Mouse (Mus musculus): ENCODE measurements around the gene Lrg1. TPM values are rescaled to one million over a fixed set of nuclear protein-coding genes. Genes with fewer than 3 reads are reported as not detected.

The Lrg1 gene
- polyA plus RNA-seq, 1 experiment from 2014 or later, result 0.25 TPM

DNA sequence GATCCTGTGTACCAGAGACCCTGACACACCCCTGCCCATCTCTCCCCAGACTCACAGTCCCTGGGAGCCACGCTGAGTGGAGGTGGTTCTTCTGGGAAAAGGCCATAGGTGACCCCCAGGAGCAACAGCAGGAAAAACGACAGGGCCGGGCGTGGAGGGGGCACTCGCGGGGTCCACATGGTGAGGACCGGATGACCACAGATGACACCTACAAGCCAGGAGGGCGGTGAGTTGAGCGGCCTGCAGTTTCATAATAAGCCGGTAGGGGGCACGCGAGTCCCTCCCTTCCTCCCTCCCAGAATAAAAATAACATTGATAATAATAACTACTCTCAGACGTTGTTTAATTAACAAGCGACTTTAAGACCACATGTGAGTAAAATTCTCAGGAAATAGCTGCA lies 10.9 kb upstream of the Lrg1 start:
- 4% methylated on average over 14 of the region's 14 CpGs for WGBS
- peaks cover 26% of the 10 kb centered on the region for H3K4me1 ChIP-seq
- H3K9me3 ChIP-seq (replicated peaks), result no peaks in the 10 kb centered on the region
- H3K4me3 ChIP-seq, result no peak overlapping the region
- no peak for ATAC-seq (ENCODE audit: low FRiP score)
- peaks cover 21% of the 10 kb centered on the region for H3K27me3 ChIP-seq
- H3K9ac ChIP-seq, result no peak overlapping the region
- peaks cover 20% of the 10 kb centered on the region for H3K36me3 ChIP-seq
- no peak overlapping the region for H3K27ac ChIP-seq
- no peak overlapping the region for H3K4me2 ChIP-seq (replicated peaks)

DNA sequence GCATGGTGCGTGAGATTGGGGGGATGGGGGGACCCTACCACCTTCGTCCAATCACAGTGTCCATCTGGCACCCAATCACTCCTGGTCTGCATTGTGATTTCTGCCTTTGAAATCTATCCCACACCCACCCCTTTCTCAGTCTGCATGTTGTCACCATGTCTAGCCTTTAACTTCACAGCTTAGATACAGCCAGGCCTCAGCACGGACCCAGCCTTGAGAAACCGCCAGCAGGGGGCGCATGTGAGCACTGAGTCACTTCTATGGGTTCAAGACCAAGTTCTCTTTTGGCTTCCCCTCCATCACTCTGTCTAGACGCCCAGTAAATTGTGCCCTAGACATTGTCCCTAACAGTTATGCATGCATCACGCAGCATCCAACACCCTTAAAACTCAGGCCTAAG lies 10.0 kb upstream of the Lrg1 start:
- H3K9ac ChIP-seq, result no peak overlapping the region
- no peak overlapping the region for H3K27ac ChIP-seq
- peaks cover 26% of the 10 kb centered on the region for H3K36me3 ChIP-seq
- H3K4me1 ChIP-seq, result peaks cover 20% of the 10 kb centered on the region
- no peak overlapping the region for H3K4me2 ChIP-seq (replicated peaks)
- no peak overlapping the region for H3K4me3 ChIP-seq
- 42% methylated on average over 7 of the region's 7 CpGs for WGBS
- ATAC-seq (ENCODE audit: low FRiP score), result no peak
- peaks cover 19% of the 10 kb centered on the region for H3K27me3 ChIP-seq
- H3K9me3 ChIP-seq (replicated peaks), result no peaks in the 10 kb centered on the region

DNA sequence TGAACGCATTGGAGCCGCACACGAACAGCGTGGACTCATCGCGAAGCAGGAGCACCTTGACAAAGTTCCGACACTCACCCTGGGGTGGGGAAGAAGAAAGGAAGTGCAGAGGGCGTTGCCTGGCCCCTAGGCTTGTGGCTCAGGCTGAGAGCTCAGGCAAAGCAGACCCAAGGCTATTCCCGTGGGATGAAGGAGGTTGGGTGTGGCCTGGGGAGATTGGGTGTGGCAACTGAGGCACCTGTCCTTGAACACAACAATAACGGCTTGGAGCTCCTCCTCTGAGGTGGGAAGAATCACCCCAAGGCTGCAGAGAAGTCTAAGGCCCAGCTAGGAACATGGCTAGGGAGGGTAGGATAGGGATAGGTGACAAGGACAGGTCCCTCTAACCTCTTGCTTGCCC lies 9.3 kb upstream of the Lrg1 start:
- Histone ChIP-seq H3K4me3 (no peak overlapping the region), H3K9ac (no peak overlapping the region), H3K9me3 (replicated peaks) (no peaks in the 10 kb centered on the region), H3K4me1 (peaks cover 20% of the 10 kb centered on the region), H3K36me3 (peaks cover 33% of the 10 kb centered on the region), H3K27ac (no peak overlapping the region), H3K4me2 (replicated peaks) (no peak overlapping the region), H3K27me3 (peaks cover 26% of the 10 kb centered on the region)
- no peak for ATAC-seq (ENCODE audit: low FRiP score)
- WGBS, result 90% methylated on average over 10 of the region's 10 CpGs

DNA sequence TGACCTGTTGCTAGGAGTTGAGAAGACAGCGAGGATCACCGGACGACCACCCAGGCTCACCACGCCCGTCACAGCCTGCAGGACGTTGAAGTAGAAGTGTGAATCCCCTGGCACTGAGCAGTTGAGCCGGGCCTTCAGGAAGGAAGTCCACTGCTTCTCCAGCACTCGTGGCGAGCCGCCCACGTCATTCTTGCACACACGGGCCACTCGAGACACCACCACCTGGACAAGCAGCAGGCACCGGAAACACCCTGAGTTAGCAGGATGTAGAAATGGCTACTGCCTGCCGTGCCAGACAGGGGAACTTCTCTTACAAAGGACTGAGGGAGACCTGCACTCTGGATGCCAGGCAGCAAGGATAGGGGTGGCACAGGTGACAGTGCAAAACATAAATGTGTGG lies 6.4 kb upstream of the Lrg1 start:
- H3K36me3 ChIP-seq, result peaks cover 44% of the 10 kb centered on the region
- H3K27me3 ChIP-seq, result peaks cover 42% of the 10 kb centered on the region
- H3K9ac ChIP-seq, result no peak overlapping the region
- no peak overlapping the region for H3K4me3 ChIP-seq
- H3K4me1 ChIP-seq, result peaks cover 7% of the 10 kb centered on the region
- no peak for ATAC-seq (ENCODE audit: low FRiP score)
- WGBS, result 86% methylated on average over 15 of the region's 15 CpGs
- no peak overlapping the region for H3K4me2 ChIP-seq (replicated peaks)
- no peak overlapping the region for H3K27ac ChIP-seq
- peaks cover 6% of the 10 kb centered on the region for H3K9me3 ChIP-seq (replicated peaks)

DNA sequence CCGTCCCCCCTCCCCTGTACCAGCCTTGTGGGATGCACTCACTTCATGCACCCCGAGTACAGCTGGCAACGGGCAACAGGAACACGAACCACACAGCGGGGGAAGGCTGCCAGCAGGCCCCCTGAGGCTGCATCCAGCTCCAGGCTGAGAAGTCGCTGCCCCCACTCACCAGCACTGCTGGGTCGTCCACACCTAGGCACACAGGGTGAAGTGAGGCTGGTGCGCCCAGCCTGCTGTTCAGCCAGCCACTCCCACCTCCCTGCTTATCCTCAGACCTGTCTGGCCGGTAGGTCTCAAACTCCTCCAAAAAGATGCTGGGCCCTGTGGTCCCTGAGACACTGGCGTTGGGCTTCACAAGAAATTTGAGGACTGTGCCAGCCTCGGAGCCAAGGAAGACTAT lies 4.4 kb upstream of the Lrg1 start:
- Histone ChIP-seq H3K27ac (no peak overlapping the region), H3K4me2 (replicated peaks) (no peak overlapping the region), H3K4me1 (peaks cover 7% of the 10 kb centered on the region), H3K9me3 (replicated peaks) (peaks cover 20% of the 10 kb centered on the region), H3K4me3 (no peak overlapping the region), H3K27me3 (peaks cover 63% of the 10 kb centered on the region), H3K9ac (no peak overlapping the region), H3K36me3 (peaks cover 49% of the 10 kb centered on the region)
- ATAC-seq (ENCODE audit: low FRiP score), result no peak
- WGBS, result 72% methylated on average over 11 of the region's 11 CpGs

DNA sequence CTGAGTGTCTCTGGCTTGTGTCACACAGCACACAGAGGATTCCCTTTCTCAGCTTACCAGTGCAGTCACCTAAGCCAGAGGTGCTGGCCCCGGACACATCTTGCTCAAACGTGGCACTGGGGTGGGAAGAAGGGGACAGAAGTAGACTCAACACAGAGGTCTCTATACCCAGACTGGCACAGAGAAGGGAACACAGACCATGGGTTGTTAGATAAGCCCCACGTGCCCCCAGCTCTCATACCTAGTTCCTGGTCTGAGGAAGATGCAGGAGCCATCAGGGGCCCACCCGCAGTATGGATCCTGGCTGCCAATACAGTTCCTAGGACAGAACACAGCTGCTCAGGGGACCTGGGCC lies 3.5 kb upstream of the Lrg1 start:
- H3K4me3 ChIP-seq, result no peak overlapping the region
- H3K4me2 ChIP-seq (replicated peaks), result no peak overlapping the region
- WGBS, result 82% methylated on average over 4 of the region's 4 CpGs
- peaks cover 11% of the 10 kb centered on the region for H3K4me1 ChIP-seq
- H3K9me3 ChIP-seq (replicated peaks), result peaks cover 20% of the 10 kb centered on the region
- no peak overlapping the region for H3K27ac ChIP-seq
- H3K27me3 ChIP-seq, result peaks cover 72% of the 10 kb centered on the region
- H3K9ac ChIP-seq, result no peak overlapping the region
- ATAC-seq (ENCODE audit: low FRiP score), result no peak
- H3K36me3 ChIP-seq, result peaks cover 49% of the 10 kb centered on the region

DNA sequence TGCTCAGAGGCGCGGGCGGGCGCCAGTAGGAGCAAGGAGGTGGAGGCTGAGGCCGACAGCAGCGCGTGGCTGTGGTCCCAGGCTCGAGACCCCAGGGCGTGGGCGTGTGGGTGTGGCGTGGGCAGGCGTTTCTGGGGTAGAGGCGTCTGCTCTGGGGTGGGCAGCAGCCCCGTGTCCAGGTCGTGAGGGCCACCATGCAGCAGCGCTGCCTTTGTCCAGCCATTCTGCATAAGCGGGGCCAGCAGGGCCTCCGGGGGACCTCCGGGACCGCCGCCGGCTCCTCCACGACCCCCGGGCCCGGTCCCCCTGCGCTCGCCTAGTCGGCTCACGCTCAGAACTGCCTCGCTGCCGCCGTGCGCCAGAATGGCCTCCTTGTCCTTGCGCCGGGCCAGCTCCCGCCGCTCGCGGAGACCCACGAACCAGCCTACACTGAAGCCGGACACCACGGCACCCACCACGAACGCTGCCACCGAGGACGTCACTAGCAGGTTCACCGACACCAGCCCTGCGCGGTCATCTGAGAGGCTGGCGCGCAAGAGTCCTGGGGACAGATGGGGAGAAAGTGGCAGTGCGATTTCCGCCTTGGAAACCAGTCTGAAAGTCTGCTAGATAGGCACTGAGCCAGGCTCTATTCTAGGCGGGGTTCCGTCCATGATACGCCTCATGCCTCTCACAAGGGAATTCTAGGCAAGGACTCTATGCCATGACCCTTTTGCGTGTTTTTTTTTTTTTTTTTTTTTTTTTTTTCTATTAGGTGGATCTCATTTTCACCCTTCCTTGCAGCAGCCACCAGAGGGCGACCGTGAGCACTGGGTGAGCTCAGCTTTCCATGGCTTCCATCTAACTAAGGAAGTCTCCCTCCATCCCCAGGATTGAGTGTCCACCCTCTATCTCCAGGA lies 2.8 kb upstream of the Lrg1 start:
- Histone ChIP-seq H3K9me3 (replicated peaks) (peaks cover 20% of the 10 kb centered on the region), H3K4me1 (peaks cover 16% of the 10 kb centered on the region), H3K36me3 (peaks cover 45% of the 10 kb centered on the region), H3K4me3 (peak overlapping the region; percentile 28), H3K27me3 (peaks cover 78% of the 10 kb centered on the region), H3K4me2 (replicated peaks) (peak overlapping the region; percentile 53), H3K27ac (no peak overlapping the region), H3K9ac (peak overlapping the region; percentile 51)
- ATAC-seq (ENCODE audit: low FRiP score), result no peak
- 9% methylated on average over 57 of the region's 59 CpGs for WGBS

DNA sequence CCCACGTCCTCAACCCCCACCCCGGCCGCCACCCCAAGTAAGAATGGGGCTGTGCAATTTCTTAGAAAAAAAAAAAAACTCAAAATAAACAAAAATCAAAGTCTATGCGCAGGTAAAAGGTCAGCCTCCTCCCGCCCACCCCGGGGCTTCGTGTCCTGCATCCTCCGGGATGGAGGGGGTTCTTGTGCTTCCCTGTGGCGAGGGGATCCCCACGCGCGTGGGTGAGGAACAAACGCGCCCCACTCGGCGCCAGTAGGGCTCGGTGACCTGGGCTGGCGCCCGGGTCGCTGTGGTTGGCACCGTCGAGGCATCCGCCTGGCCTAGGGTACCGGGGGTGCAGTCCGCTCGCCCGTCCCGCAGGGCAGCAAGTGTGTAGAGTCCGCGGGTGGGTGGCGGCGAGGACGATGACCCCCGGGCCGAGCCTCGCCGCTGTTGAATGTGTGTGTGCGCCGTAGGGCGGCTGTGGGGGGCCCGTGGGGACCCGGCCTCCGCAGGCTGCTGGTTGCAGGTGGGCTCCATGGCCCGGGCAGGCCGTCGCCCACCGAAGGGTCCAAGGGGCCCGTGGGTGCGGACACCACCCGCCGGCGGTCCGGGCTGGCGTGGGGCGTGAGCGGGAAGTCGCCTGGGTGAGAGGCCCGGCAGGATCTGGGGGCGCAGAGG lies 2.0 kb upstream of the Lrg1 start:
- Histone ChIP-seq H3K36me3 (peaks cover 38% of the 10 kb centered on the region), H3K4me1 (peaks cover 18% of the 10 kb centered on the region), H3K9me3 (replicated peaks) (peaks cover 20% of the 10 kb centered on the region), H3K4me2 (replicated peaks) (peak overlapping the region; percentile 53), H3K4me3 (peak overlapping the region; percentile 28), H3K27me3 (peaks cover 86% of the 10 kb centered on the region), H3K27ac (no peak overlapping the region), H3K9ac (peak overlapping the region; percentile 51)
- no peak for ATAC-seq (ENCODE audit: low FRiP score)
- 38% methylated on average over 59 of the region's 59 CpGs for WGBS

DNA sequence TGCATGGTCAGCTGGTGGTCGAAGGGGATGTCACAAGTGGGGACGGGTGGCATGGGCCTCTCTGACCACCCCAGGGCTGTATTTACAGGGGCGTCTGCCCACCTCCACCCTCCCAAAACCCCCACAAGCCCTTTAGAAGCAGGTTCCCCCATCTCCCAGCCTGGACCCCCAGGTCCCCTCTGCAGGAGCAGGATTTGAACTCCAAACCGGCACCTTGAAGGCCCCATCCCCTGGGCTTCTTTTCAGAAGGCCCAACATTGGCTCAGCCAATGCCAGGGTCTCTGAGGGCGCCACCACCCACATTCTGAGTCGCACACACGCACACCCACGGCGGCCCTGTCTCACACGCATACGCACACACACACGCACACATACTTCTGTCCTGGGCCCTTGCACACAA lies 1.4 kb upstream of the Lrg1 start:
- Histone ChIP-seq H3K4me3 (no peak overlapping the region), H3K36me3 (peaks cover 34% of the 10 kb centered on the region), H3K9ac (no peak overlapping the region), H3K4me1 (peaks cover 18% of the 10 kb centered on the region), H3K27ac (no peak overlapping the region), H3K27me3 (peaks cover 92% of the 10 kb centered on the region), H3K9me3 (replicated peaks) (peaks cover 20% of the 10 kb centered on the region), H3K4me2 (replicated peaks) (no peak overlapping the region)
- whole genome bisulfite sequencing, result 90% methylated on average over 12 of the region's 12 CpGs
- ATAC-seq (ENCODE audit: low FRiP score), result no peak

DNA sequence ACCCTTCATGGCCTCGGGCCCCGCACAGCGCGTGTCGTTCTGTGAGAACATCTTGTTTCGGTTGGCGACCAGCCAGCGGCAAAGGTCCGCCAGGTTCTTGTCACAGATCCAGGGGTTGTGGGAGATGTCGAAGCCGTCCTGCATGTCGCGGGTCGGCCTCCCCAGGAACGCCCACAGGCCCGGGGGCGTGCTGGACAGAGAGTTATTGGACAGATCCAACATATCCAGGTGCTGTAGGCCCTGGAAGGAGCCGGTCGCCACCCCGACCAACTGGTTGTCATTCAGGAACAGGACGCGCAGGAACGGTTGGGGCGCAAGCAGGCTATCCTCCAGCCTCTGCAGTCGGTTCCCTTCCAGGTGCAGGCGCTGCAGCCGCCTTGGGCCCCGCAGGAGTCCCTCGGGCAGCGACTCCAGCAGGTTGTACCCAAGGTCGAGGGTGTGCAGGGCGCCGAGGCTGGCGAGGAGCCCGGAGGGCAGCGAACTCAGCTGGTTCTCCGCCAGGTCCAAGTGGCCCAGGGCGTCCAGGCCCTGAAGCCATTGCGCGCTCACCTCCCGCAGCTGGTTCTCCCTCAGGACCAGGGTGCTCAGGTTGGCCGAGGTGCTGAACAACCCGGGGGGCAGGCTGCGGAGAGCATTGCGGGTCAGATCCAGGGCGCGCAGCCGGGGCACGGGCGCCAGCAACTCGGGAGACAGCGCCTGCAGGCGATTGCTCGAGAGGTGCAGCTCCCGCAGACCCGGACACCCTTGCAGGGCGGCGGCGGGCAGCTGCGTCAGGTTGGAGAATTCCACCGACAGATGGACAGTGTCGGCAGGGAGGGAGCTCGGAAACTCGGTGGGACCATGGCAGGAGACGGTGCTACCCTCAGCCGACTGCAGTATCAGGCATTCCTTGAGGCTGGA lies 1.6 kb downstream of the Lrg1 start:
- ATAC-seq (ENCODE audit: low FRiP score), result no peak
- Histone ChIP-seq H3K4me1 (peaks cover 26% of the 10 kb centered on the region), H3K36me3 (peaks cover 13% of the 10 kb centered on the region), H3K27me3 (peaks cover 89% of the 10 kb centered on the region), H3K4me3 (peak overlapping the region; percentile 18), H3K9ac (no peak overlapping the region), H3K4me2 (replicated peaks) (peak overlapping the region; percentile 18; the same call in 1 of the 2 replicates), H3K9me3 (replicated peaks) (peaks cover 20% of the 10 kb centered on the region), H3K27ac (no peak overlapping the region)
- 9% methylated on average over 66 of the region's 66 CpGs for WGBS

DNA sequence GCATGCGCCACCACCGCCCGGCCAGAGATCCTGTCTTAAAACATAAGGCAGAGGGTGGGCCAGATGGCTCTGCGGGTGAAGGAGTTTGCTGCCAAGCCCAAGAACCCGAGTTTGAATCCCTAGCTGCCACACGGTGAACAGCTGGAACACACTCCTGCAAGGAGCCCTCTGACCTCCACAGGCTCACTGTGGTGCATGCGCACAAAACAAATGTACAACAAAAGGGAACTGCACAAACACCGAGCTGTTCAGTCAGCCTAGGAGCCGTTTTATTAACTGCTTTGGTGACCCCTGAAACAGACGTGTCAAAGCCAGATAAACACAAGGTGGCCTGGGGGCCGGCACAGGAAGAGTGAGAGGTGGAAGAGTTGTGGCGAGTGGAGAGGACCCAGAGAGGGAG lies 2.4 kb downstream of the Lrg1 start:
- no peak for ATAC-seq (ENCODE audit: low FRiP score)
- H3K4me3 ChIP-seq, result no peak overlapping the region
- WGBS, result 48% methylated on average over 12 of the region's 12 CpGs
- H3K27me3 ChIP-seq, result peaks cover 82% of the 10 kb centered on the region
- H3K27ac ChIP-seq, result no peak overlapping the region
- peaks cover 24% of the 10 kb centered on the region for H3K4me1 ChIP-seq
- peaks cover 20% of the 10 kb centered on the region for H3K9me3 ChIP-seq (replicated peaks)
- no peak overlapping the region for H3K9ac ChIP-seq
- H3K4me2 ChIP-seq (replicated peaks), result no peak overlapping the region
- peaks cover 13% of the 10 kb centered on the region for H3K36me3 ChIP-seq

DNA sequence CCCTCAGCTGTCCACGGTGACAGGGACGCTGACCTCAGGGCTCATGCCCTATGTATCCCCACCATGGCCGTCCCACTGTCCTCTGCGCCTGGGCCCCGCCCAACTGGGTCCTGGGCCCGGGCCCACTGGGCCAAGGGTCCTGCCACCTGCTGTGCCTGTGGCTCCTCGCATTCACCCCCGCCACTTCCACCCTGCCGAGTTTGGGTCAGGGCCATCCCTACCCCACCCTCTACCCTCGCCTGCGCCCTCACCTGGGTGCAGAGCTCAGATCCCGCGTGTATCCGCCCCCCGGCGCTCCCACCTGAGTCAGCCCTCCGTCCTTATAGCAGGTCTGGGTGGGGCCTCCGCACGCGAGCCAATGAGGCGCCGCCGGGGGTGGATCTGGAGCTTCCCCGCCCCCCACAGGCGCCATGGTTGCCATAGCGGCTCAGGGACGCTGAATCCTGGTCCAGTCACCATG lies 4.5 kb downstream of the Lrg1 start, which contains the start of gene Plin5:
TSS of gene Plin5 (minus strand) at position 346 of the 460 bp plus-strand sequence.
- Histone ChIP-seq H3K36me3 (no peaks in the 10 kb centered on the region), H3K27me3 (peaks cover 61% of the 10 kb centered on the region), H3K4me2 (replicated peaks) (peak within 1 kb of the TSS; percentile 55), H3K27ac (no peak within 1 kb of the TSS), H3K9ac (peak within 1 kb of the TSS; percentile 41; the same call in 1 of the 2 replicates), H3K4me3 (peak within 1 kb of the TSS; percentile 25), H3K4me1 (peaks cover 24% of the 10 kb centered on the region), H3K9me3 (replicated peaks) (peaks cover 4% of the 10 kb centered on the region)
- 0 out of 2 replicates have a peak, but pooled peaks have one; percentile 26 for ATAC-seq (ENCODE audit: low FRiP score)
- under 1% methylated on average over 27 of the region's 27 CpGs for WGBS
